Mouse (Mus musculus) embryonic facial prominence, embryonic 13.5 days (tissue): ENCODE measurements around the gene Best1. TPM values are rescaled to one million over a fixed set of nuclear protein-coding genes. Genes with fewer than 3 reads are reported as not detected.

Experiments
- ATAC-seq: fragments of 200-750 bp; cut with Nextera tagmentation; 2 replicates; pipeline ENCODE4 v1.8.0; 2017; ENCODE audit warnings: low read depth; ENCODE audit not compliant: insufficient number of reproducible peaks, insufficient read depth, low FRiP score, low TSS enrichment
- H3K27ac ChIP-seq: fragments of 300-500 bp; sonication (generic); 2 replicates; pipeline ENCODE4 v1.5.1; 2015; ENCODE audit warnings: moderate library complexity, mild to moderate bottlenecking, inconsistent platforms
- H3K27me3 ChIP-seq: fragments of 300-500 bp; sonication (generic); 2 replicates; pipeline ENCODE4 v1.6.1; 2015; ENCODE audit warnings: mild to moderate bottlenecking, inconsistent platforms
- H3K36me3 ChIP-seq: fragments of 300-500 bp; sonication (generic); 2 replicates; pipeline ENCODE4 v1.6.1; 2015; ENCODE audit warnings: mild to moderate bottlenecking, inconsistent platforms
- H3K4me1 ChIP-seq: fragments of 300-500 bp; sonication (generic); 2 replicates; pipeline ENCODE4 v1.6.1; 2015; ENCODE audit warnings: inconsistent platforms
- H3K4me2 ChIP-seq: fragments of 300-500 bp; sonication (generic); 2 replicates; pipeline ENCODE4 v1.6.1; 2015; ENCODE audit warnings: moderate library complexity, mild to moderate bottlenecking, inconsistent platforms
- H3K4me3 ChIP-seq: fragments of 300-500 bp; sonication (generic); 2 replicates; pipeline ENCODE4 v1.5.1; 2015; ENCODE audit warnings: mild to moderate bottlenecking, inconsistent platforms
- H3K9ac ChIP-seq: fragments of 300-500 bp; sonication (generic); 2 replicates; pipeline ENCODE4 v1.6.1; 2015; ENCODE audit warnings: mild to moderate bottlenecking, inconsistent platforms
- H3K9me3 ChIP-seq: fragments of 300-500 bp; sonication (generic); 2 replicates; pipeline ENCODE4 v1.6.1; 2016; ENCODE audit warnings: inconsistent platforms
- WGBS: fragments of 180-500 bp; shearing (Covaris S2); methylation state at CpG from one replicate; pipeline ENCODE4 v1.1.7; 2015; ENCODE audit warnings: mixed read lengths; 5-methylcytosine and 5-hydroxymethylcytosine counted together
- polyA plus RNA-seq: library from polyadenylated mRNA; unstranded; fragments of >200 nt; fragmentation: Nextera tagmentation; extraction: Ambion mirVana; gene quantifications from 2 replicates; pipeline ENCODE4 v1.2.1, GENCODE M21; 2015

Gene Best1
- polyA plus RNA-seq, 1 experiment from 2014 or later = 0.98 TPM

DNA sequence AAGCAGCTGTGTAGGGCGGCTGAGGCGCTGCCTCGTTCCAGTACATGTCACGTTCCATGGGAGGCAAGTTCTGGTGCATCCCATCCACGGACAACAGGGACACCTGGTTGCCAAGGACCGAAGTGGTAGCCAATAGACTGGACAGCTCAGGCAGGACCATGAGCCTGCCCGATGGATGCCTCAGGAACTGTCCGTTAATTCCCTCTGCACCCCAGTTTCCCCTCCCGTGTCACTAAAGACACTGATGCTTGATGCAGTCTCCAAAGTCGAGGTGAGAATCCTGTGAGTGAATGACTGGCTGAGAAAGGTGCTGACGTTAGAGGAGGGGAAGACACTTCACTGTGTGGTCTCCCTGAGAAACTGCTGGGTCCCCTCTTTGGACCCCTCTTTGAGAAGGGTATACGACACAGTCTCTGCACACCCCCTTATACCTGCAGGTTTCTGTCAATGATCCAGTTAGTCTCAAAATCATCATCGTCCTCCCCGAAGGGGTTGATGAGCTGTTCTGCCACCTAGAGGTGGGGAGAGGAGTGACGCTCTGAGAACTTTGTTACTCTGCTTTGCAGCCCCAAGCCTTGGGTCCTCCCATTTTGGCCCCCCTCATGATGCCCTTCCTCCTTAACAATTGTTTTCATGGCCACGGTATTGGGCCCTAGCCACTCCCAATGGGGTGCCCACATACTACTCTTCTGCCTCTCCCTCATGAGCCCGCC, 12.1 kb downstream of the Best1 start:
- no peak overlapping the region for H3K27ac ChIP-seq
- H3K9me3 ChIP-seq = no peaks in the 10 kb centered on the region
- H3K36me3 ChIP-seq = peaks cover 23% of the 10 kb centered on the region
- H3K4me1 ChIP-seq = peaks cover 24% of the 10 kb centered on the region
- no peak overlapping the region for H3K4me3 ChIP-seq
- no peak overlapping the region for H3K9ac ChIP-seq
- H3K27me3 ChIP-seq = no peaks in the 10 kb centered on the region
- no peak for ATAC-seq
- no peak overlapping the region for H3K4me2 ChIP-seq
- 67% methylated on average over 17 of the region's 17 CpGs for WGBS

DNA sequence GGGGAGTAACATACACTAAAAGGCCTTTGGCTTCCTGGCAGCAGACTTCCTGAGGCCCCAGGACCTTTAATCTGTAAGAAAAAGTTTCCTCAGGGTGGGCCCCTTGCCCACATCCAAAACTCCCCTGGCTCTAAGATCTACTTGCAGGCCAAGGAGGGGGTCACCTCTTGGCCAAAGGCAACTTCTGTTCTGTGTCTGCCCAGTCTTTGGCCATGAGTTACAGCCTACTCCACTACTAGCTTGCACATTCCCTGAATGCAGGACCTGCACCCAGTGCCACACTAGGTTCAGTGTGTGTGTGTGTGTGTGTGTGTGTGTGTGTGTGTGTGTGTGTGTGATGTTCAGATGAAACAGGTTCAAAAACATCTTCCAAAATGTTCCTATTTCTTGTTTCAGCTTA, 13.8 kb downstream of the Best1 start:
- no peaks in the 10 kb centered on the region for H3K27me3 ChIP-seq
- peak overlapping the region; percentile 32; the same call in 1 of the 2 replicates for H3K9ac ChIP-seq
- peaks cover 26% of the 10 kb centered on the region for H3K4me1 ChIP-seq

DNA sequence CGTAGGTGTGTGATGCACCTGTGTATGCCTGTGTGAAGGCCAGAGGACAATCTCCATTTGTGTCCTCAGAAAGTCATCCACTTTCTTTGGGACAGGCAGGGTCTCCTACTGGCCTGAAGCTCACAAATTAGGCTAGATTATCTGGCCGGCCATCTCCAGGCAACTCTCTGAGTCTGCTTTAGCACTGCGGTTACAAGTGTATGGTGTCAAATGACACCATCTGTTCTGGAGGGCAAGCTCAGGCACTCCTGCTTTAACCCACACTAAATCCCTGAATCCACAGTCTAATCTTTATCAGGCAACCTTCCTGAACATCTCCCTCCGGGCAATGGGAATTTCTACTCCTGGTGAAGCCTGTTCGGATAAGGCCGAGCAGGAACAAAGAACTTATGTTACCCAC, 14.2 kb downstream of the Best1 start:
- no peak for ATAC-seq
- peaks cover 24% of the 10 kb centered on the region for H3K4me1 ChIP-seq
- H3K4me3 ChIP-seq = no peak overlapping the region
- peaks cover 30% of the 10 kb centered on the region for H3K36me3 ChIP-seq
- H3K9ac ChIP-seq = no peak overlapping the region; the same call in 1 of the 2 replicates
- no peaks in the 10 kb centered on the region for H3K27me3 ChIP-seq
- WGBS = 14% methylated on average over 6 of the region's 6 CpGs
- no peaks in the 10 kb centered on the region for H3K9me3 ChIP-seq
- no peak overlapping the region; the same call in 1 of the 2 replicates for H3K27ac ChIP-seq
- no peak overlapping the region; the same call in 1 of the 2 replicates for H3K4me2 ChIP-seq

More for the DNA sequence above, 13.8 kb downstream of the Best1 start:
- ATAC-seq = no peak
- Histone ChIP-seq H3K36me3 (peaks cover 30% of the 10 kb centered on the region), H3K9me3 (no peaks in the 10 kb centered on the region), H3K27ac (peak overlapping the region; percentile 39; the same call in 1 of the 2 replicates), H3K4me3 (no peak overlapping the region), H3K4me2 (no peak overlapping the region; the same call in 1 of the 2 replicates)

DNA sequence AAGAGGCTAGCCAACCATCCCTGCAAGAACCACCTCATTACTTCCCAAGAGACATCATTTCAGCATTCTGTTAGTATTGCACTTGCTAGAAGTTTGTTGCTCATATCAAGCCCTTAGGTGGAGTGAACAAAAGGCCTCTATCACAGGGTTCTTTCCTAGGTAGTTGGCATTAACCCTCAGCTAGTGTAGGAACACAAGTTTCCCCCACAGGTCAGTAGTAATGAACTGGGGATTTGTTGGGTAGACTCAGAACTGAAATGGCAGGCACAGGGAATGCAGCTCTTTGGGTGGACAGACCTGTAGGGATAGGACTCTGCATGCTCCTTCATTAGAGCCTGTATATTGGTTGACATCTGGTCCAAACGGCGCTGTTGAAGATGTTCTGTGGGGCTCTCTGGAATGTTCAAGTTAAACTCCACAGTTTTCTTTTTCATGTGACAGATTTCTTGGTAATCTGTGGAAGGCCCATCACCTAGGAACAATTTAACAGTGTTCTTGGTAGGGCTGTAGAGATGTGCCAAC, 15.5 kb downstream of the Best1 start:
- no peak overlapping the region for H3K4me2 ChIP-seq
- ATAC-seq = no peak
- 87% methylated on average over 2 of the region's 2 CpGs for WGBS
- H3K27me3 ChIP-seq = no peaks in the 10 kb centered on the region
- no peak overlapping the region for H3K4me3 ChIP-seq
- no peak overlapping the region for H3K27ac ChIP-seq
- H3K9me3 ChIP-seq = no peaks in the 10 kb centered on the region
- H3K9ac ChIP-seq = no peak overlapping the region
- H3K4me1 ChIP-seq = peaks cover 32% of the 10 kb centered on the region
- H3K36me3 ChIP-seq = peaks cover 30% of the 10 kb centered on the region

DNA sequence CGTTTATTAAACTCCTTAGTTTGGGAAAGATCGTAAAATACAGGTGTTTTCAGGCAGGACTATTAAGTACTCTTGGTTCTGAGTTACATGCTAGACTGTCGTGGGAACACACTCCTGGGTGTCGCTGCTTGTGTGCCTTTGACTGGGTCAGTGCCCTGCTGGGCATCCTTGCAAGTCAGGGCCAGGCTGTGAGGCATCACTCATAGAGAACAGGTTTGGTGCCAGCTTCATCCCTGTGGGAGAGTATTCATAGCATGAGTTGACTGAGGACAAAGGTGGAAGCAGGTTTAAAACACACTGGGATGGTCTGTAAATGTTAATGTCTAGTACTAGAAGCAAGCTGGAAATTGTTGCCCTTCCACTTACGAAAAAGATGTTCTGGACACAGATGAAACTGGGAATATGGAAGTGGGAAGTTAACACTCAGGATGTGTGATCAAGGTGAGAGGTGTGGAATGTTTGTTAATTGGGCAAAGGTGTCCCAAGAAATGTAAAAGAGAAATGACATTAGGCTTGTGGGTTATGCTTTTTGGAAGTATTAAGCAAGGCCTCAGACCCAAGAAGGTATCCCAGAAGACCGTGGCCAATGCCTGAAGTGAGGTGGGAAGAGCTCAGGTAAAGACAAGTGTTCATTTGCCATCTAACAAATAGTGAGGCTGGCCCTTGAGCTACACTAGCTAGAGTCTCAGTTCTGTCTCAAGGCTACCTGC, 16.1 kb downstream of the Best1 start:
- 93% methylated on average over 6 of the region's 6 CpGs for WGBS
- H3K4me2 ChIP-seq = no peak overlapping the region
- H3K4me1 ChIP-seq = peaks cover 32% of the 10 kb centered on the region
- H3K27ac ChIP-seq = no peak overlapping the region
- H3K27me3 ChIP-seq = no peaks in the 10 kb centered on the region
- H3K4me3 ChIP-seq = no peak overlapping the region; the same call in 1 of the 2 replicates
- H3K9ac ChIP-seq = no peak overlapping the region
- ATAC-seq = no peak
- peaks cover 30% of the 10 kb centered on the region for H3K36me3 ChIP-seq
- H3K9me3 ChIP-seq = no peaks in the 10 kb centered on the region

DNA sequence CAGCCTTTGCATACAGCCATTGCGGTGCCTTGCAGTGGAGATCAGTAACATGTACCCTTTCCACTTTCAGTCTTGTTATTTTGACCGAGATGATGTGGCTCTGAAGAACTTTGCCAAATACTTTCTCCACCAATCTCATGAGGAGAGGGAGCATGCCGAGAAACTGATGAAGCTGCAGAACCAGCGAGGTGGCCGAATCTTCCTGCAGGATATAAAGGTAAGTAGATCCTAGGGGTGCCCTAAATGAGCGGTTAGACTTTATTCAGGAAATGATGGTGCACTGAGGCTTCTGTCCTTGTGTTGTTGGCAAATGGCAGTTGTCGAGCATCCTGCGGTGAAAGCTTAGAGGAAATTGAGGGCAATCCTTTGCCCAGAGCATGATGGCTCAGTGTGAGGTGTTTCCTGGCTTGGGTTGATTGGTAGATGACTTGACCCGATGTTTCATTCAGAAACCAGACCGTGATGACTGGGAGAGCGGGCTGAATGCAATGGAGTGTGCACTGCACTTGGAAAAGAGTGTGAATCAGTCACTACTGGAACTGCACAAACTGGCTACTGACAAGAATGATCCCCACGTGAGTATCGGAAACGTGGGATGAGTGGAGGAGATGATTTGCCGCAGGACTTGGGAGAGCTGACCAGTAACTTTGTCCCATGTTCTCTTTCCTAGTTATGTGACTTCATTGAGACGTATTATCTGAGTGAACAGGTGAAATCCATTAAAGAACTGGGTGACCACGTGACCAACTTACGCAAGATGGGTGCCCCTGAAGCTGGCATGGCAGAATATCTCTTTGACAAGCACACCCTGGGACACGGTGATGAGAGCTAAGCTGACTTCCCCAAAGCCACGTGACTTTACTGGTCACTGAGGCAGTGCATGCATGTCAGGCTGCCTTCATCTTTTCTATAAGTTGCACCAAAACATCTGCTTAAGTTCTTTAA, 17.1 kb downstream of the Best1 start:
- WGBS = 91% methylated on average over 20 of the region's 20 CpGs

DNA sequence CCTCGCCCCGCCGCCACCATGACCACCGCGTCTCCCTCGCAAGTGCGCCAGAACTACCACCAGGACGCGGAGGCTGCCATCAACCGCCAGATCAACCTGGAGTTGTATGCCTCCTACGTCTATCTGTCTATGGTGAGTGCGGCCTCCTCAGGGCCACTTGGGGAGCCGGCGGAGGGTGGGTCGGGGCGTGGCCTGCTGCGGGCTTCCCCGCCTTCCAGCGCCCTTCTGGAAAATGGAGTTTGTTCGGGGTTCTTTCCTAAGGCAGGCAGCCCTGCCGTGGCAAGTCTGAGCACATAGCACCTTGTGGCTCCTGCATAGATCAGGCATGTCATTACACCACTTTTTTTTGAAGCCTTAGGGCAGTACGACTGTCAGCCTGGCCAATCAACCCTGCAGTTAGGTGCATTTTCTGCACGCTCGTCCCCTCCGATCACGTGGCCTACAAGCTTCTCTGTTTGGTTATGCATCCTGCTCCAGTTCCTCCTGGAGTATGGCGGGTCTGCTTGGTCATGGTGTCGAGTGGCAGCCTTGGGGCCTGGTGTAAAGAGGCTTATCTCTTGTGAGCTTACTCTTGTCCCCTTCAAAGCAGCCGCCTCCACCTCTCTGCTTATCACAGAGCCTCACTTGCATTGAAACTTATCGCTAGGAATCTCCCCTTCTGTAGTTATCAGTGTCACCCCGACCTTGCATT, 18.4 kb downstream of the Best1 start:
- H3K36me3 ChIP-seq = peaks cover 30% of the 10 kb centered on the region
- WGBS = under 1% methylated on average over 31 of the region's 31 CpGs

More for the DNA sequence above, 17.1 kb downstream of the Best1 start:
- Histone ChIP-seq H3K9ac (peak overlapping the region; percentile 94), H3K4me3 (peak overlapping the region; percentile 93), H3K27me3 (no peaks in the 10 kb centered on the region), H3K9me3 (no peaks in the 10 kb centered on the region), H3K36me3 (peaks cover 30% of the 10 kb centered on the region), H3K4me2 (peak overlapping the region; percentile 93), H3K27ac (no peak overlapping the region), H3K4me1 (peaks cover 32% of the 10 kb centered on the region)
- no peak for ATAC-seq

DNA sequence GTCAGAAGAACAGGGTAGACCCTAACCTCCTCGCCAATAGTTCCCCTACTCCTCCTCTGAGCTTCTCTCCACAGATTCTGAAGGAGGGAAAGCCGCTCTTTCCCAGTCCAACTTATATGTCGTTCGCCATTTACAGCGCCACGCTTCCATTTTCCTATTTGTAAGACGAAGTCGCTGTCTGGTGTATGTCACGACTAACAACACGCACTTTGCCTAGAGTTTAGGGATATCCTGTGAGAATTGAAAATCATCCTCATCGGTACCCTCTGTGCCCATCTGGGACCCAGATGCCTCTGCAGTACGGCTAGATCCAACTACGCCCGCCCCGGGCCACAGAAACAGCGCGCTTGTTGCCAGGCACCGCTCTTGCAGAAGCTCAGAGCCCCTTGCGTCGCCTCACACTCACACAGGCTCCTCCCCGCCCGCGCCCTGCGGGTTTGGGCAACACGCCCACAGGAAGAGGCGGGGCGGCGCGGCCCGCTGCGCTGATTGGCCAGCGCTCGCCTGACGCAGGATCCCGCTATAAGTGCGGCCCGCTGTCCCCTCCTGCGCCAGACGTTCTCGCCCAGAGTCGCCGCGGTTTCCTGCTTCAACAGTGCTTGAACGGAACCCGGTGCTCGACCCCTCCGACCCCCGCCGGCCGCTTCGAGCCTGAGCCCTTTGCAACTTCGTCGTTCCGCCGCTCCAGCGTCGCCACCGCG, 19.1 kb downstream of the Best1 start:
- peaks cover 30% of the 10 kb centered on the region for H3K36me3 ChIP-seq
- H3K4me2 ChIP-seq = peak overlapping the region; percentile 93
- peak overlapping the region; percentile 94 for H3K9ac ChIP-seq
- peaks cover 39% of the 10 kb centered on the region for H3K4me1 ChIP-seq
- WGBS = under 1% methylated on average over 59 of the region's 59 CpGs
- no peaks in the 10 kb centered on the region for H3K27me3 ChIP-seq
- peak; percentile 99 for ATAC-seq
- no peaks in the 10 kb centered on the region for H3K9me3 ChIP-seq
- H3K27ac ChIP-seq = peak overlapping the region; percentile 98
- peak overlapping the region; percentile 93 for H3K4me3 ChIP-seq

More for the DNA sequence above, 18.4 kb downstream of the Best1 start:
- peak; percentile 80 for ATAC-seq
- Histone ChIP-seq H3K4me1 (peaks cover 40% of the 10 kb centered on the region), H3K4me2 (peak overlapping the region; percentile 93), H3K27ac (peak overlapping the region; percentile 98), H3K4me3 (peak overlapping the region; percentile 93), H3K9ac (peak overlapping the region; percentile 94), H3K9me3 (no peaks in the 10 kb centered on the region), H3K27me3 (no peaks in the 10 kb centered on the region)

DNA sequence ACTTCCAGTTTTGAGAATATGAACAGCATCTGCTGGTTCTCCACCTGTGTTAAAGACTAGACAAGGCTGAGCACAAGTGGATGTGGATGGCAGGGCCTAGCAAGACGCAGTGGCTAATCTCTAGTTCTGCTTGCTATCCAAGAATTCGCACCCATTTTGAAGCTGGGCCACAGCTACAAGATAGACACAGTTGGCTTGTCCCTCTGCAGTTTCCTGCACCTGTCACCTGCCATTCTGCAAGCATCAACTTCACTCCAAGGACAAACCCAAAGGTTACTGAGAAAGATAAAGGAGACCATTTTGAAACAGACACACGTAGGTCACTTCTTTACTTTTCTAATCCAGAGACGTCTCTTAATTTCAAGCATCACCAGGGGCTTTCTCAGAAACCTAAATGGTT, 19.8 kb downstream of the Best1 start:
- H3K9me3 ChIP-seq = no peaks in the 10 kb centered on the region
- WGBS = 67% methylated on average over 4 of the region's 4 CpGs
- H3K4me2 ChIP-seq = peak overlapping the region; percentile 93
- H3K9ac ChIP-seq = peak overlapping the region; percentile 94
- no peak for ATAC-seq
- H3K4me1 ChIP-seq = peaks cover 32% of the 10 kb centered on the region
- H3K4me3 ChIP-seq = peak overlapping the region; percentile 93
- no peaks in the 10 kb centered on the region for H3K27me3 ChIP-seq
- H3K27ac ChIP-seq = peak overlapping the region; percentile 98
- peaks cover 27% of the 10 kb centered on the region for H3K36me3 ChIP-seq

DNA sequence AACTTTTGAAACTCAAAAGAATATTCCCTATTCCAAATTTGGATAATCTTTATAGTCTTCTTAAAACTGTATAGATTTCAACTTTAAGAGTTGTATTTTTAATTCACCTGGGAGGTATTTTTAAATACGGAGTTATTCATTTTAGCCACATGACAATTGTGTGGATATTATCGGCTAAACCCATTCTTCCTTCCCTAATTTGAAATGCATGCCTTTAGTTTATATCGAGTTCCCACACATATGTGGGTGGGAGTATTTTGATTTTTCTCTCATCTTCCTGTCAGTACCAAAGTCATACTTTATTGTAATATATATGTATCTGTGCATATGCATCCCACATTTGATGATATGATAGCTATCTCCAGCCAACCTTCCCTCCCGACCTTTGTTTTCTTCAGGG, 21.2 kb downstream of the Best1 start, which contains the start of gene Fth1:
Fth1 (plus strand) TSS at position 341 of the 400 bp plus-strand sequence.
- Histone ChIP-seq H3K27ac (no peak within 1 kb of the TSS), H3K4me3 (no peak within 1 kb of the TSS), H3K4me2 (no peak within 1 kb of the TSS), H3K36me3 (peaks cover 15% of the 10 kb centered on the region), H3K9ac (no peak within 1 kb of the TSS), H3K9me3 (no peaks in the 10 kb centered on the region), H3K27me3 (no peaks in the 10 kb centered on the region), H3K4me1 (peaks cover 32% of the 10 kb centered on the region)
- no peak for ATAC-seq
- WGBS = 81% methylated on average over 4 of the region's 4 CpGs
